Mouse (Mus musculus) retina, adult 2 months (tissue): ENCODE data around the gene Gas7.

Experiments used
- DNase-seq: peaks from one replicate; pipeline ENCODE4 v3.0.0-alpha.2; 2012; ENCODE audit warnings: low read depth, low spot score

Gene Gas7

GRCm38 (mm10) chr11:67454874-67455526 is at the start of gene Gas7:
Gene Gas7 (plus strand): TSS chr11:67455437.
- no peak for DNase-seq

DNA sequence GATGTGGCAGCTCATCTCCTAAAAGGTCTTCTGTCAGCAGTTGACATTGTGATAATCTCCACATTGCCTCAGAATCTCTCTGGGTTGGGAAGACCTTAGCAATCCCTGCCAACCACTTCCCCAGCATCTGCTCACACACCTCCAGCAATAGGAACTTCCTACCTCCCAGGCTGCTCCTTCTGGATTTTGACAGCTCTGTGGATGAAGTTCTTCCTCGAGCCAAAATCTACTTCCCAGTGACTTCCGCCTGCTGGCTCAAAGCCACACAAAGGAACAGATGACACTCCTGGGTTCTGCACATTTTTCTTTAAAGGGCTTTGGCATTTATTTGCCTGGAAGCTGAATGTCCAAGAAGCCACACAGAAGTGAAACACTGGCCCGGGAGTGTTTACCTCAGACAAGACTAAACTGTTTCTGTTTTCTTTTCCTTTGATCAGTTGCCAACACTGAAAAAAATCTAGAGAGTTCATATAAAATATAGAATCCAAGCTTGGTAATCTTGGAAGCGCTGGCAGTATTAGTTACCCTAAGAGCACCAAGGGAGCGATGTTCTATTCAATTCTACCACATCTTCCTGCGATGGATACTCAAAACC is 40.8 kb upstream of the Gas7 start:
- DNase-seq = no peak

GRCm38 (mm10) chr11:67423575-67423974 is 31.7 kb upstream of the Gas7 start:
- no peak for DNase-seq

DNA sequence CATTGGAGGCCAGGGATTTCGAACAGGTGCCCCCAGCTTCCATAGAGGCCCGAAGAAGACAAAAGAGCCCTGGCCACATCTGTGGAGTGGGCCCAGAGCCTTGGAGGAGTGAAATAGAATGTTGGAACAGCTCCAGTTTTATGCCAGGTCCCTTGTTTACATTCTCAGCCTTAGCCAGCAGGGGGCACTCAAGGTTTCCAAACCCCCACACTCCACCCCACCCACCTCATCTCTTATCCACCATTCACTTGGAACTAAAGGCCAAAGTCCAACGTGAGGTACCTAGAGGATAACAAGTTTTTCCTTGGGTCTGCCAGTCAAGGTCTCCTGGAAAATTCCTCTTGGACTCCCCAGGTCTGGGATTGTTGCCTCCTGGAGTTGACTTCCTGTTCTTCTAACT is 27.0 kb upstream of the Gas7 start:
- peak; percentile 16 for DNase-seq

- no peak for DNase-seq
These were observed 25.4 kb upstream of the Gas7 start for GRCm38 (mm10) chr11:67429836-67430235.

- no peak for DNase-seq
These were observed 24.1 kb upstream of the Gas7 start for GRCm38 (mm10) chr11:67431116-67431645.

GRCm38 (mm10) chr11:67431864-67432263 is 23.4 kb upstream of the Gas7 start:
- DNase-seq = no peak

DNA sequence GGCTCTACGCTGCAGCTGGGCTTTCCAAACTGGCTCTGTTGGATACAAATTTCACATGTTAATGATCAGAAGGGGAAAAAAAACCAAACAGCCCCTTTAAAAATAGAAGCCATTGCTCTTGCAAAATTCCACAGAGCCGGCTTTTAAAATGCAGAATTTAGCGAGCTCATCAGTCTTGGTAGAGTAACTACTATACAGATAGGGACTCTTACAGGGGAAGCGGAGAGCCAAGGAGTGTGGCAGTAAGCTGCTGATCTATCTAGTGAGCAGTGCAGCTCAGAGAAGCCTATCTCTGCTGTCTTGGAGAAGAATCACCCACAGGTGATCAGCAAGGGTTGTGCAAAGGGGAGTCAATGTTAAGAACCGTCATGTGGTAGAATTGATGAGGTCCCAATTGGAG is 21.5 kb upstream of the Gas7 start:
- DNase-seq = no peak

DNA sequence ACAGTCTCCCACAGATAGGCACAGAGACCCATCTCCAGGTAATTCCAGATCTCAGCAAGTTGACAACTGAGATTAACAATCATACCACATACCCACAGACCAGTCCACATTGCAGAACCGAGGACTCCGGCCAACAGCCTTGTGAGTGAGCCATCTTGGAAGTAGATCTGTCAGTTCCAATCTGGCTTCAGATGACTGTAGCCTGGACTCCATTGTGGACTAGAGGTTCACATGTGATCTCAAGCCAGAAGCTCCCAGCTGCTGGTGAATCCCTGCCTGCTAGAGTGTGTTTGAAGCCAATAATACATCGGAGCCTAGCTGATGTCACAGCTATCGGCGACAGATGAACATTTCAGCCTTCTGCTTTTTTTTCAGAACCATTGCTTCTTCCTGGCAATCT is 16.5 kb upstream of the Gas7 start:
- no peak for DNase-seq

- DNase-seq = no peak
These were observed 10.0 kb upstream of the Gas7 start for GRCm38 (mm10) chr11:67445058-67445825.

GRCm38 (mm10) chr11:67451525-67451924 is 3.7 kb upstream of the Gas7 start:
- no peak for DNase-seq

DNA sequence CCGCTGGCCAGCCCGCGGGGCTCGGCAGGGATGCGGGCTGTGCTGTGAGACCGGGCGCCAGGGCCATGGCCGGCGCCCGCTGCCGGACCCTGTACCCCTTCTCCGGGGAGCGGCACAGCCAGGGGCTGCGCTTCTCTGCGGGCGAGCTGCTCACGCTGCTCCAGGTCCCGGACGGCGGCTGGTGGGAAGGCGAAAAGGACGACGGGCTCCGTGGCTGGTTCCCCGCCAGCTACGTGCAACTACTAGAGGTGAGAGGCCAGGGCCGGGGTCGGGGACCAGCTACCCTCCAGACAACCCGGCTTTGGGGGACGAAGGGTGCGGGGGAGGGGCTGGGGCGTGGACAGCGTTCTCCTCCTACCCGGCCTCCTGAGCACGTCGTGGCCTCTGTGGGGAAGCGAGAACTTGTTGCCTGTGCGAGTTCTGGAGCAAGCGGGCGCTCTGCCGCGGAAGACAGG is 317 bp downstream of the Gas7 start:
- no peak for DNase-seq

- DNase-seq = no peak
These were observed 792 bp downstream of the Gas7 start for GRCm38 (mm10) chr11:67456029-67456428.

- DNase-seq = no peak
These were observed 2.9 kb downstream of the Gas7 start for GRCm38 (mm10) chr11:67458171-67458570.

DNA sequence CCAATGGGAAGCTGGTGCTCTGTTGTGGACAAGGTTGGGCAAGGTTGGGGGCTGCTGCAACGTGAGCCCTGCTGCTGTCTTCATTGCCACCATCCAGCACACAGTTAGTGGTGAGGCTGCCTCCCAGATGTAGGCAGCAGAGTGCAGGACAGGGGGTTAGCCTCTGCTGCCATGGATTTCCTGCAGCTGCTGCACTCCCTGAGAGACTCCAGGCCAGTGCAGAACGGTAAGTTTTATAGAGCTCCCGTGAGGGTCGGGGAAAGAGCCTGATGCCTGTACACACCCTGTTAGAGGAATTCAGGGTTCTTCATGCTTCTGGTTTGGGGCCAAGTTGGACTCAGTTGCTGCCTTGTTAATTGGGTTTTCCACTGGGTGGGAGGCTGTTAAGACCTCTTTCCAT is 11.9 kb downstream of the Gas7 start:
- no peak for DNase-seq

DNA sequence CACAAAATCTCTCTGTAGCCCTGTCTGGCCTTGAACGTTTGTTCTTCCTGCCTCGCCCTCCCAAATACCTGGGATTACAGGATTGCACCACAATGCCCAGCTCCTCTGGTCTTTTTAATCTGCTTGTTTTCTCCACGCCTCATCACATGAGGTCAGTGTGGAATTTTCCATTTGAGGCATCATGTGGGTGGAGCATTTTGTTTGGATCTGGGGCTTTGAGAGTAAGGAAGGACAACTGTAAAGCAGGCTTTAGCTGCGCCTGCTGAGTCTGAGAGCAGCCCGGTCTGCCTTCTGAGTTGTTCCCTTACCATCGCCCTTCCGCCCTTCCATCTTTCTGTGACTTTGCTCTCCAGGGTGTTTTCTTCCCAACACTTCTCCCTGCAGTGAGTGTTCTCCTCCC is 13.6 kb downstream of the Gas7 start:
- no peak for DNase-seq

DNA sequence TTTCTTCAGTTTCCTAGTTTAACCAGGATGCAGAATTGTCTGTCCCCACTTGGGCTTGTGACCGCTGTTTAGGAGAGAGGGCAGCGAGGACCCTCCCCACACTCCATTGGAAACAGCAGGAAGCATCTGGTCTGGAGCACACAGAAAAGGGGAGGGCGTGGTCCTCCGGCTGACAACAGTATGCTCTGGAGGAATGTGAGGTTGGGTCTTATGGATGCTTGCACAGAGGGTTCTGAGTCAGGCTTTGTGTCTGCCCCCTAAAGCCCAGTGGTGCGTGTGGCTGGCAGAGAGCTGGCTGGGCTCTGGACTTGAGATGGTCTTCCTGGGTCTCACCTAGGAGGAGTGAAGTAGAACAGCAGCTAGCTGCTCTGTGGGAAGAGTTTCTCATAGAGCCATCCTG is 19.4 kb downstream of the Gas7 start:
- DNase-seq = no peak

- no peak for DNase-seq
These were observed 24.3 kb downstream of the Gas7 start for GRCm38 (mm10) chr11:67479534-67479933.

- no peak for DNase-seq
These were observed 25.1 kb downstream of the Gas7 start for GRCm38 (mm10) chr11:67480204-67480956.

DNA sequence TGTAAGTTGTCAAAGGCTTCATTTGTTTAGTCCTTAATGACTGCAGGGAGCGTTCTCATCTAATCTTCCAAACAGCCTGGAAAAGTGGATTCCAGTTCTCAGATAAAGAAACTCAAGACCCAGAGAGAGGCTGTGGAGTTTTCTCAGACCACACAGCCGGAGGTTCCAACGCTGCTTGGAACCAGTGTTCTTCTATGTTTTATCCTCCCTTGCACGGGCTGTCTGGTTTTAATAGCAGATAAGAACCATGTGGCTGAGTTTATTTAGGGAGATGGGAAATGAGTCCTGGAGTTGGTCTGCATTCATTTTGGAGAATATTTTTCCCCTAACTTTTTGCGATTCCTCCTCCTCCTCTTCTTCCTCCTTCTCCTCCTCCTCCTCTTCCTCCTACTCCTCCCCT is 26.5 kb downstream of the Gas7 start:
- DNase-seq = no peak

DNA sequence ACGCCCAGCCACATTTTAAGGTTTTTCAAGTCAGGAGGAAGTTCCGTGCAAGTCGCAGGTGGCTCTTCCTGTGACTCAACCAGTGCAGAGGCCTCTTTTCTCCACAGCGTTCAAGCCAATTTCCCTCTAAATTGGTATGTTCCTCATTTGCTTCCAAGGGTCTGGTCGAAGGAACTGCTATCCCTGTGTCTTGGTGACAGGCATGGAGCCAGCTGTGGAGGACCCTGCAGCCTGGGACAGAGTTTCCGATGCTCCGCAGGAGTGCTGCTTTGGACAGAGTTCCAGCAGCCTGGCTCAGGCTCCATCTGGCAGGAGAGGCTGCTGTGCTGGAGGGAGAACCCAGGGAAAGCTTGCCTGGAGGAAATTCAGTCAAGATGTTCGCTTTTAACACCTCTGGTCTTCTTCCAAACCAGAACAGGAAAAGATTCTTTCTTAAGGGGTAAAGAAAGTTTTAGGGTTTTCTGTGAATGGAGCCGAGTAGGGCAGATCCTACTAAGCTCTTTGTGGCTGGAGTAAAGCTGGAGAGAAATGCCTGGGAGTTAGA is 27.1 kb downstream of the Gas7 start:
- DNase-seq = no peak

- DNase-seq = no peak
These were observed 32.9 kb downstream of the Gas7 start for GRCm38 (mm10) chr11:67488156-67488555.
